Mouse (Mus musculus) embryo, embryonic 10 days (tissue): ENCODE data around the gene Olfr1242.

Experiments used
- DNase-seq: peaks from one replicate; pipeline ENCODE4 v3.0.0-alpha.2; 2015; ENCODE audit warnings: low spot score

The Olfr1242 gene

DNA sequence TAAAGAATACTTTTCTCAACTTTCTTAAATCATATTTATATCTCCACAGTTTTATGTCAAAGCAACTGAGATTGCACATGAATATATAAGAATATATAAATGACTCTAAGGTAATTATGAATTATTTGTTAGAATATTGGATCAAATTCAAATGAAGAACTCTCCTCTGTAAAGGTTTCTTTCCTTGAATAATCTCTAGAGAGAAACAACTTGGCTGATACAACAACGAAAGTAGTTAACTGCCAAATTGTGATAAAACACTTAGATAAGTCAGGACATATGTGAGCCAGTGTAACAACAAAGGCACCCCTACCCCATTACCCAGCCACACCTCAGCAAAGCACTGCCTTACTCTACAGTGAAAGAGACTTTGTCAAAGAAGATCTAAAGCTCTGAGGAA, at the start of gene Olfr1242:
Gene Olfr1242, minus strand, starts transcription at position 101 of the 400 bp plus-strand sequence.
- DNase-seq, result no peak

GRCm38 (mm10) chr2:89544516-89544915, 46.4 kb upstream of the Olfr1242 start:
- DNase-seq, result peak; percentile 14

DNA sequence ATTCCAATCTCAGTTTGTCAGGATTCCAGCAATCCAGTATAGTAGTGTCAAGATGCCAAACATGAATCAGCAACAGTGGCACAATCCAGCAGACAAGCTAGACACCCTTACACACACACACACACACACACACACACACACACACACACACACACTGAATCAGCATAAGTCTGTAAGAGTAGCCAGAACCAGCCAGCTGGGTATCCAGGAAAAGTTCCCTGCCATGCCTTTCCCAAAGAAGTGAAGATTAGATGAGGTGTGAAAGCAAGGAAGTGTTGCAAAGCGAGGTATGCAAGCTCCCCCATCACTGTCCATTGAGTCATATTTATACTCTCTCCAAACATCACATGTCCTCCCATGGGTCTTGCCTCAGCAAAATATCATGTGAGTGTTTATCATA, 41.8 kb upstream of the Olfr1242 start:
- DNase-seq, result no peak

DNA sequence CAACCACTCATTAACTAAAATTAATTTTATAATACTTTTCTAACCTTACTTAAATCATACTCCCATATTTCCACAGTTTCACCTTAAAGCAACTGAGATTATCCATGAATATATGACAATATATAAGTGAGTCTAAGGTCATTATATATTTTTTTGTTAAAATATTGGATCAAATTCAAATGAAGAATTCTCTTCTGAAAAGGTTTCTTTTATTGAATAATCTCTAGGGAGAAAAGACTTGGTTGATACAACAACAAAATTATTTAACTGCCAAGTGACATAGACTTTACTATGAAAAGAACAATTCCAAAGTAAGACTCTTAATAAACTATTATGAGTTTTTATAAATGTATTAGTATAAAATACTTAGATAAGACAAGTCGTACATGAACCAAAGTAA, 33.3 kb upstream of the Olfr1242 start, which contains the start of gene Olfr1243:
Gene Olfr1243, minus strand, starts transcription at position 101 of the 400 bp plus-strand sequence.
- no peak for DNase-seq

- no peak for DNase-seq
These were observed 11.1 kb downstream of the Olfr1242 start, which contains the start of gene Olfr1241 for GRCm38 (mm10) chr2:89487026-89487425. Olfr1241 (minus strand) TSS chr2:89487126.

- DNase-seq, result no peak
These were observed 55.2 kb downstream of the Olfr1242 start, which contains the start of gene Olfr1240 for GRCm38 (mm10) chr2:89442900-89443299. Olfr1240 (minus strand) TSS chr2:89443000.
